Mouse (Mus musculus) spleen, embryonic (tissue): ENCODE data around the gene Tbc1d17.

Experiments
- CTCF ChIA-PET: fragments of 350-600 bp; sonication (Branson Sonifier 250); formaldehyde crosslinking; loops from one replicate; lab custom pipeline; 2022; lab: Charles Lee

Tbc1d17 gene

GRCm38 (mm10) chr7:44848561-44849415, at the start of gene Tbc1d17, which contains the start of gene Akt1s1:
Gene Tbc1d17 (minus strand): TSS chr7:44849079.
Gene Akt1s1 (plus strand): TSS chr7:44848991.
- CTCF ChIA-PET: interaction anchor here (1.1 kb wide), 1 partner anchor 23 kb away, joined by 3 read pairs; no protein-coding TSS in a partner anchor

GRCm38 (mm10) chr7:44898607-44899006, 49.7 kb upstream of the Tbc1d17 start:
- CTCF ChIA-PET: interaction anchor here (0.6 kb wide), 1 partner anchor 118 kb away, joined by 5 read pairs; the partner anchor contains the start of gene Scaf1

DNA sequence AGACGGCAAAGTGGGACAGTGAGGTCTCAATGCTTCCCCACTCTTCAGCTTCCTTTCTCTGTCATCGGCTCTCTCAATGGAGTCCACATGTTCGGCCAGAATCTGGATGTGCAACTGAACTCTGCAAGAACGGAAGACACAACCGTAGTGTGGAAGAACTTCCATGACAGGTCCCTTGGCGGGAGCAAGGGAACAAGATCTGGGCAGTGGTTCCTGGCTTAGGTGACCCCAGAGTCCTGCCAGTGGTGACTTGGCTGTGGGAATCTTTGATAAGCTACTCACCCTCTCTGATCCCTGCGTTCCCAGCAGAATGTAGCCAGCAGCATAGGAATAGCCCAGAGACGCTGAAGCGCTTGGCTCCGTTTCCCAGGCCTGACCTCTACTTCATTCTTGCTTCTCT, 47.6 kb upstream of the Tbc1d17 start:
- CTCF ChIA-PET: interaction anchor here (1.4 kb wide), 1 partner anchor 24 kb away, joined by 3 read pairs; no protein-coding TSS in a partner anchor

- CTCF ChIA-PET: interaction anchor here (0.9 kb wide), 1 partner anchor 35 kb away, joined by 9 read pairs; no protein-coding TSS in a partner anchor
Measured at GRCm38 (mm10) chr7:44895593-44896434, 46.9 kb upstream of the Tbc1d17 start, which contains the start of gene Fuz. Gene Fuz (plus strand): TSS chr7:44896079.

DNA sequence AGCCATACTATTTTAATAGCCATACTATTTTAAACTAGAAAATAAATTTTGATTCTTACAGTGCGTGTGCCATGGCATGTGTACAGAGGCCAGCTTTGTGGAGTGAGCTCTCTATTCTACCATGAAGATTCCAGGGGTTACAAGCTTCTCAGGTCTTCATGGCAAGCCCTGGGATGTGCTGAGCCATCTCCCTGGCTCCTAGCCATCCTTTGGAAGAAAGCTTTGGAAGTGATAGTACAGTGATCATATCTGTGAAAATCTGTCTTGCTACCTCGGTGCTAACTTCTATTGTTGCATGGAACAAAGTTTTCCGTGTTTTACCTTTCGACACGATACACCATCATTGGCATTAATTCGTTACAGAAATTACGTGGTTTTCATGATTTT, 46.3 kb upstream of the Tbc1d17 start:
- CTCF ChIA-PET: interaction anchor here (0.9 kb wide), 1 partner anchor 36 kb away, joined by 9 read pairs; no protein-coding TSS in a partner anchor

- CTCF ChIA-PET: no interaction called here
Measured at GRCm38 (mm10) chr7:44894175-44894574, 45.3 kb upstream of the Tbc1d17 start.

DNA sequence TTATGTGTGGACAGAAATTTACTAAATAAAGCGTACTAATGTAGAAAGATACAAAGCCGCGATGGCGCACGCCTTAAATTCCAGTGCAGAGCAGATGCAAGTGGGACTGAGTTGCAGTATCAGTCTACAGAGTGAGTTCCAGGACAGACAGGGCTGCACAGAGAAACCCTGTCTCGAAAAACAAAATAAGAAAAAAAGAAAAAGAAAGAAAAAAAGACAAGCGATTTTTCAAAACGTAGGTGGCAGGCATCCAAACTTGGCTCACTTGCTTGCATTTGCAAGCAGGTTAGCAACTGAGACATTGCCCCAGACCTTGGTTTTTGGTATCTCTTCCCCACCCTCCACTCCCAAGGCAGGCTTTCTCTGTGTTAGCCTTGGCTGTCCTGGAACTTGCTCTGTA, 44.3 kb upstream of the Tbc1d17 start:
- CTCF ChIA-PET: no interaction called here

GRCm38 (mm10) chr7:44892276-44892921, 43.5 kb upstream of the Tbc1d17 start, which contains the start of gene Med25:
Gene Med25 (minus strand): TSS chr7:44892712.
- CTCF ChIA-PET: interaction anchor here (0.6 to 1.4 kb wide), 3 partner anchors 23 to 669 kb away, joined by 3 read pairs; partner anchors contain the start of gene Ptov1

DNA sequence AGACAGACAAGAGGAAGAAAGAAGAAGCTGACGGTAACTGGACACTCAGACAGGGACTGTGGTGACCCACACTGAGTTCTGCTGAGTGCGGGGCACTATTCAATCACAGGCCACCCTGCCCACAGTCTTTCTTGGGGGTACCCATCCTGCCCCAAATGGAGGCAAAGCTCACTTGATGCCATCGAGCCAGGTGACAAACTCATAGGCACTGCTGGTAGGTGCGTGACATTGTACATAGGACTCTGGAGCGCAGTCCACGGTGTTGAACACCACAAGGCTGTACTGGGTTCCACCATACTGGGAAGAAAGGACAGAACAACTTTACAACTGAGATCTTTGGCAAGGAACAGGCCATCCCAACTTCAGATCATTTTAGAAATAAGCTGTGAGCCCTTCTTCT, 42.7 kb upstream of the Tbc1d17 start:
- CTCF ChIA-PET: interaction anchor here (0.6 to 1.4 kb wide), 3 partner anchors 22 to 670 kb away, joined by 3 read pairs; partner anchors contain the start of gene Ptov1

GRCm38 (mm10) chr7:44890737-44891136, 41.9 kb upstream of the Tbc1d17 start:
- CTCF ChIA-PET: no interaction called here

DNA sequence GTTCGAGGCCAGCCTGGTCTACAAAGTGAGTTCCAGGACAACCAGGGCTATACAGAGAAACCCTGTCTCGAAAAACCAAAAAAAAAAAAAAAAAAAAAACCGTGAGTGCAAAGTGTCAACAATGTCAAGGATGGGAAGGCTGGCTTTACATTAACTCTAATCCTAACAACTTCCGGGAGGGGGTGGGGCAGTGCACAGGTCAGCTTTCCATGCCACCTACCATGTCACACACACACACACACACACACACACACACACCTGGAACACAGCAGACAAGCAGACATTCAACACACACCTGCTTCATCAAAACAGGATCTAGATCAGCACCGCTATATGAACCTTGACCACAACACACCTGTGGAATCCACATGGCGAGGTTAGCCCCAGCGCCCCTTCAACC, 41.3 kb upstream of the Tbc1d17 start:
- CTCF ChIA-PET: no interaction called here

GRCm38 (mm10) chr7:44888256-44889105, 39.6 kb upstream of the Tbc1d17 start:
- CTCF ChIA-PET: no interaction called here

GRCm38 (mm10) chr7:44886964-44887363, 38.1 kb upstream of the Tbc1d17 start:
- CTCF ChIA-PET: no interaction called here

GRCm38 (mm10) chr7:44884637-44885036, 35.8 kb upstream of the Tbc1d17 start:
- CTCF ChIA-PET: interaction anchor here (0.6 kb wide), 1 partner anchor 101 kb away, joined by 3 read pairs; no protein-coding TSS in a partner anchor

DNA sequence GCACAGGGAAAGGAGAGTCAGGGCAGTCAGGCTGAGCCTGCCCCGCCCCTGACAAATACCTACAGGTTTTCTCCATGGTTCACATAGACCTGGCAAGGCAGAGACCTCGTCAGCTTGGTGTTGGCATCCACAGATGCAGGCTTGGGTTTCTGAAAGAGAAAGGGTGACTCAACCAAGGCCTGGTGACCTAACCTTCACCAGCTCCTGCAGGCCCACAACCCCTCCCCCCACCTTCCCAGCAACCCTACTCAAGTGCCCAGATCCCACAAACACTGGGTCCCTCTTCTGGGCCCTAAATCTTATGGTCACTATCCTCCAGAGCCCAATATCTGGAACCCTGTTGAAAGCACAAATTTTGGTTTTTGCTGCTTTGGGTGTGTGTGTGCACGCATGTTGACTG, 34.2 kb upstream of the Tbc1d17 start:
- CTCF ChIA-PET: no interaction called here

DNA sequence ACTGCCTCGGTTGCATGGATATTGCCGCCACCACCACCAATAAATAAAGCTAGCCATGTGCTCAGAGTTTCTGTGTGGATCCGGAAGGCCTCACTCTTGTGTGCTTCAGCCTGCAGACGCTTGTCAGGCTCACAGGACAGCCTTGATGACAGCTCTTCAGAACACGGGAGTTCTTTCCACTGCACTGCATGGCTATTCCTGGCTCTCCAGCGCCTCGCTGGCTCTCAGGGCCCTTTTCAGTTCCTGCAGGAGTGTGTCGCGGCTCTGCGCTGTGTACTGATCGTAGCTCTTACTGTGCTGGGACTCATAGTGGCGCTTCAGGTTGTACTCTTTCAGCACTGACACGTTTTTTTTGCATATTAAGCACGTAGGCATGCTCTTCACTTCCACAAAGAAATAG, 29.0 kb upstream of the Tbc1d17 start:
- CTCF ChIA-PET: no interaction called here

DNA sequence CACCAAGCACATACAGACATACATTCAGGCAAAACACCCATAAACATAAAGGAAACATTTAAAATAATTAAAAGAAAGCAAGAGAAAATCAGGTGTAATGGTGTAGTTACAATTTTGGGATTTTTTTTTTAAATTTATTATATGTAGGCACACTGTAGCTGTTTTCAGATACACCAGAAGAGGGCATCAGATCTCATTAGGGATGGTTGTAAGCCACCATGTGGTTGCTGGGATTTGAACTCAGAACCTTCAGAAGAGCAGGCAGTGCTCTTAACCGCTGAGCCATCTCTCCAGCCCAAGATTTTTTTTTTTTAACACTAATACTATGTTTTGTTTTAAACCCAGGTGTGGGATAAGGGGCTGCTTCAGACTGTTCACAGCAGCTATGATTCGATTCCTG, 22.9 kb upstream of the Tbc1d17 start:
- CTCF ChIA-PET: interaction anchor here (0.9 kb wide), 1 partner anchor 12 kb away, joined by 3 read pairs; no protein-coding TSS in a partner anchor

GRCm38 (mm10) chr7:44871181-44871580, 22.3 kb upstream of the Tbc1d17 start:
- CTCF ChIA-PET: interaction anchor here (0.9 kb wide), 1 partner anchor 11 kb away, joined by 3 read pairs; no protein-coding TSS in a partner anchor

DNA sequence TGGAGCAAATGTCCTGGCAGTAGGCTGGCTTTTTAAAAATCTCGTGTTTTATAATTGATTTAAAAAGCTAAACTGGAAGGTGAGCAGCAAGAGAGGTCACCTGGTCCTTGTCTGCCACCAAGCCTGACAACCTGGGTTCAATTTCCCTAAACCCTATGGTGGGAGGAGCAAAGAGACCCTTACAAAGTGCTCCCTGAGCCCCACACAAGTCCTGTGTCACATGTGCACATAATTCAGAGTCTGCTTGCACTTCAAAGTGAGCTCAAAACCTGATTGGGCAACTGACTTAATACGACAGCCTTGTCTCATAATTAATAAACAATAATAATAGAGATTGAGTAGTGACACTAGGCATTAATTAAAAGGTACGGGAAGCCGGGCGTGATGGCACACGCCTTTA, 21.7 kb upstream of the Tbc1d17 start:
- CTCF ChIA-PET: interaction anchor here (0.6 kb wide), 1 partner anchor 96 kb away, joined by 7 read pairs; no protein-coding TSS in a partner anchor
